Mouse (Mus musculus): ENCODE results near the gene Gla. TPM values are rescaled to one million over a fixed set of nuclear protein-coding genes. Genes with fewer than 3 reads are reported as not detected.

The Gla gene
- polyA plus RNA-seq (2015; fragmentation: Nextera tagmentation; extraction: Ambion mirVana) = 3.2 and 3.7 TPM in 2 replicates

DNA sequence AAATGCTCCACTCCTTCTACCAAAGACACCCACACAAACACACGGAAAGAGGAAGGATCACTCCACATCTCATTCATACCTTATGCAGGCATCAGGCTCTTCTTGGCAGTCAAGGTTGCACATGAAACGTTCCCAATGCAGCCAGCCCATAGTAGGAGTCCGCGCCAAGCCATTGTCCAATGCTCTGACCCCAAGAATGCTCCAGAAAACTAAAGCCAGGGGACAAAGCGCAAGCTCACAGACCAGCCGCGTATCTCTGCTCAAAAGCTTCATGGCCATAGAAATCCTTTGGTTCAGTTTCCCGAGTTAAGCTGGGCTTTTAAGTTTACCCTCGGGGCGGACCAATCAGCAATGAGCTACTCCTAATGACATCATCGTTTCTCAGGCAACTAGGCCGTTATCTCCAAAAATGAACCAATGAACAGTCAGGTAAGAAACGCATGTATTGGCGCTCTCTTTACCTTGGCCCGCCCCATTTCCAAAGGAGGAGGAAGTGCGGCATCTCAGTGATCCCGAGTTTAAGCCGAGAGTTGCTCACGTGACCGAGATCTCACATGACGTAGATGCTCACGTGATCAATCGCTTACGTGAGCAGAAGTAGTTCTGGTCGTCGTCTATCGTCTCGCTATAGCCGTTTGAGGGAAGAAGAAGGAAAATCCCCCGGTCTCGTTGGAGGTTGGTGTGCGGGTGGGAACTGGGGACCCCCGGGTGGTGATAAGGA, at the start of gene Gla, which contains the start of gene Hnrnph2:
TSS of gene Gla (minus strand) at position 467 of the 721 bp plus-strand sequence.
TSS of gene Hnrnph2 (plus strand) at position 521 of the 721 bp plus-strand sequence.
- no peaks in the 10 kb centered on the region for H3K9me3 ChIP-seq
- peak; percentile 92 for ATAC-seq (ENCODE audit: extremely low read depth, insufficient number of reproducible peaks, low FRiP score, low TSS enrichment)
- 17% methylated on average over 33 of the region's 33 CpGs for WGBS

DNA sequence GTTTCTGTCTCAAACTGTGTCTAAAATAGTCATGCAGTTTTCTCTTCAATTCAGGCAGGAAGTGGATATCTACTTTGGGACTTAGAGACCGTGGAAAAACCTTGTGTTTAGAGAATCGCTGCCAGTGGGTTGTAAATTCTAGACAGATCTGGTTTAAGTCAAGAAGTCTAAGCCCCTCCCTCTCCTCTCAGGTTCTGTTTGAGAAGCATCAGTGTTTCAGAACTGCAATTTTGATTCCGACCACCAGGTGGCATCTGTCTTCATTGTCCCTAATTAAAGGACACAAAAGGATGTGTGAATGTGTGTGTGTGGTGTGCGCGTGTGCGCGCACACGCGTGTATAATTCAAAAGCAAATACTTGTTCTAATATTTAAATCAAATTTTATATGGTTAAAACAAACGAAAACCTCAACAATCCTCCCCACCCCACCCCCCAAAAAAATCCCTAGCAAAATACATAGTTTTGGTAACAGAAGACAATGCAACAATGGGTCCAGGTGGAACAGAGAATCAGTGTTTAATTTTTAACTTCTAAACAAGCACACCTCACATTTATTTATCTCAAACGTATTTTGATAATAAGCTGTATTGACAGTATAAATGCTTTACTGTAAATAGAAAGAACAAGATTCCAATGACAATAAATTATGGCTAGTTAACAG, 47.2 kb upstream of the Gla start:
- H3K27ac ChIP-seq (replicated peaks) = no peak overlapping the region
- H3K36me3 ChIP-seq = no peaks in the 10 kb centered on the region
- no peak overlapping the region for H3K4me3 ChIP-seq
- no peak overlapping the region for H3K9ac ChIP-seq
- H3K9me3 ChIP-seq = no peaks in the 10 kb centered on the region
- 19% methylated on average over 11 of the region's 11 CpGs for WGBS
- H3K27me3 ChIP-seq (replicated peaks) = no peaks in the 10 kb centered on the region
- H3K4me1 ChIP-seq = no peaks in the 10 kb centered on the region
- ATAC-seq (ENCODE audit: extremely low read depth, insufficient number of reproducible peaks, low FRiP score, low TSS enrichment) = no peak
- H3K4me2 ChIP-seq = peak overlapping the region; percentile 24; the same call in 1 of the 2 replicates

More for the DNA sequence above, at the start of gene Gla, which contains the start of gene Hnrnph2:
- peaks cover 11% of the 10 kb centered on the region for H3K4me1 ChIP-seq
- 0 out of 2 replicates have a peak, but pooled peaks cover 2% of the 10 kb centered on the region for H3K36me3 ChIP-seq
- peak within 1 kb of the TSS; percentile 61 for H3K4me3 ChIP-seq
- no peaks in the 10 kb centered on the region for H3K27me3 ChIP-seq (replicated peaks)
- peak within 1 kb of the TSS; percentile 71 for H3K4me2 ChIP-seq
- H3K27ac ChIP-seq (replicated peaks) = peak within 1 kb of the TSS; percentile 90
- peak within 1 kb of the TSS; percentile 84 for H3K9ac ChIP-seq

DNA sequence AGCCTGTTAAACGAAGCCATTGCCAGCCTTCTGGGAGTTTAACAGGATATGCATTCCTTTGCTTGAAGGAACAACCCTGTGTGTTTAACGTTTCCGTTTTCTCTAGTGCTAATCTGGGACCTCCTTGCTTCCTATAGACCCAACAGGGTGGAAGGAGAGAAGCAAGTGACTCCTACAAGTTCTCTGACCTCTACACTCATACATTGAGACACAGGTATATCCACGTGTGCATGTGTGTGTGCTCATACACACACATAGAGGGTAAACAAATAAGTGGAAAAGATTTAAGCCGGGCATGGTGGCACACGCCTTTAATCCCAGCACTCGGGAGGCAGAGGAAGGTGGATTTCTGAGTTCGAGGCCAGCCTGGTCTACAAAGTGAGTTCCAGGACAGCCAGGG, 46.5 kb upstream of the Gla start:
- peak overlapping the region; percentile 62 for H3K27ac ChIP-seq (replicated peaks)
- WGBS = 54% methylated on average over 8 of the region's 8 CpGs
- ATAC-seq (ENCODE audit: extremely low read depth, insufficient number of reproducible peaks, low FRiP score, low TSS enrichment) = no peak

DNA sequence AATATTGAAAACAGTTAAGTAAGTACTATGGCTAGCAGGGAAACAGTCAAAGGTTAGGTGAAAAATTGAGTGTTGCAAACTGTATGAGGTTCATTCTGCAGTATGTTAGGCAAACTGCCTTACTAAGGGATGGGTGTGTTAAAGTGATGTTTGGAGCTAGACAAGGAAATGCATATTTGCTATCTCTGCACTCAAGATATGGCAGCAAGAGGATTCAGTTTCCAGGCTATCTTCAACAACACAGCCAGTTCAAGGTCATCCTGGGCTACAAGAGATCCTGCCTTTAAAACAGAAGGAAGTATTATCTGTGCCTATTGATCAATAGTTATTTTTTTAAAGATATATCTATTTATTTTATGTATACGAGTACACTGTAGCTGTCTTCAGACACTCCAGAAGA, 45.4 kb upstream of the Gla start:
- Histone ChIP-seq H3K27ac (replicated peaks) (no peak overlapping the region), H3K4me3 (no peak overlapping the region), H3K9me3 (no peaks in the 10 kb centered on the region), H3K36me3 (no peaks in the 10 kb centered on the region), H3K4me2 (no peak overlapping the region), H3K4me1 (no peaks in the 10 kb centered on the region), H3K27me3 (replicated peaks) (no peaks in the 10 kb centered on the region), H3K9ac (no peak overlapping the region)
- 79% methylated on average over 1 of the region's 1 CpGs for WGBS
- no peak for ATAC-seq (ENCODE audit: extremely low read depth, insufficient number of reproducible peaks, low FRiP score, low TSS enrichment)

More for the DNA sequence above, 46.5 kb upstream of the Gla start:
- Histone ChIP-seq H3K4me3 (no peak overlapping the region), H3K4me1 (no peaks in the 10 kb centered on the region), H3K4me2 (no peak overlapping the region), H3K9me3 (no peaks in the 10 kb centered on the region), H3K36me3 (no peaks in the 10 kb centered on the region), H3K27me3 (replicated peaks) (no peaks in the 10 kb centered on the region), H3K9ac (no peak overlapping the region)

DNA sequence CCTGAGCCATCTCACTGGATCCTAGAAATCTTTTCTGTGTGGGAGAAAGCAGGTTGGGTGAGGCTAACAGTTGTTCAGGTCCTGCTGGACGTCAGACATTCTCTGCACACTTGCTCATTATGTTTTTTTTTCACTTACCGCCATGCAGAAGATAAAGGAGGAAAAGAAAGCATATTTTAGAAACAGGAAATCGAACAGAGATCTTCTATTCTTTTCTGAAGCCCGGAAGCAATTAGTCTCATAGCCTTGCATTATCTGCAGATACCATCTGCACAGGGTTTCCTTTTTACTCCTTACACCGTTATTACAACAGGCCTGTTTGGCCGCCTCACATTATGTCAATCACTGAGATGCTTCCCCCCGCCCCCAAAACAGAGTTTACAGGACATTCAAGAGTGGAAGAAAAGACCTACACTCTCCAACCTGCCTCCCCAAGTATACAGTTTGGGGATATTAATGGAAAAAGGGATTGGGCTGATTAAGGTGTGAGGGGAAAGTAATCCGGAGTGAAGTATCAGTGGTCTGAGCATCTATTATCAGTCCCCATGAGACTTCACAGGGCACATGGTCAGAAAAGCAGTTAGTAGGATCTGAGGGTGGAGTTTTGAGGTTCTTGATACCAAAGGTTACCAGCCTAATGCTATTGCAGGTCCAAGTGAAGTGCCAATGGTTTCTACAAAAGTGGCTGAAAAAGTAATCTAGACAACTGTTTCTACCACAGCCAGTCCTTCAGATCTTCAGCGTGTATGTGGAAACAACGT, 40.3 kb upstream of the Gla start:
- H3K9ac ChIP-seq = no peak overlapping the region
- H3K4me1 ChIP-seq = no peaks in the 10 kb centered on the region
- H3K4me3 ChIP-seq = no peak overlapping the region
- H3K9me3 ChIP-seq = no peaks in the 10 kb centered on the region
- no peaks in the 10 kb centered on the region for H3K27me3 ChIP-seq (replicated peaks)
- no peak for ATAC-seq (ENCODE audit: extremely low read depth, insufficient number of reproducible peaks, low FRiP score, low TSS enrichment)
- WGBS = 52% methylated on average over 10 of the region's 10 CpGs
- H3K36me3 ChIP-seq = no peaks in the 10 kb centered on the region
- no peak overlapping the region for H3K4me2 ChIP-seq
- no peak overlapping the region for H3K27ac ChIP-seq (replicated peaks)

DNA sequence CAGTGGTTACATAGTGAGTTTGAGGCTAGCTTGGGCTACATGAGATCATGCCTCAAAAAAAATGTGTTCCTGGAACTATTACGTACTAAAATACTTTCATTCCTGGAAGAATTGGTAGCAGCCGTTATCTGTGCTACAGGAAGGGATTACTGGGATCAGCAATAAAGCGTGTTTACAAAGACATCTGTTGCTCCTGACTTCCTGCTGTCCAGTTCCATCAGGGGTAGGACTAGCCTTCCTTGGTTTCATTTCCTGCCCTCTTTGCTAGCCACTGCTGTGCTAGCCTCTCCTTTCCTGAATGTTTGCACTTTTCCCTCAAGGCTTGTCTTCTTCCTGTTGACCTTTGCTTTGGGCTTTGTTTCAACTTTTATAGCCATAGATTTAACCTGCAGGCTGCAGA, 34.9 kb upstream of the Gla start:
- 41% methylated on average over 3 of the region's 3 CpGs for WGBS

DNA sequence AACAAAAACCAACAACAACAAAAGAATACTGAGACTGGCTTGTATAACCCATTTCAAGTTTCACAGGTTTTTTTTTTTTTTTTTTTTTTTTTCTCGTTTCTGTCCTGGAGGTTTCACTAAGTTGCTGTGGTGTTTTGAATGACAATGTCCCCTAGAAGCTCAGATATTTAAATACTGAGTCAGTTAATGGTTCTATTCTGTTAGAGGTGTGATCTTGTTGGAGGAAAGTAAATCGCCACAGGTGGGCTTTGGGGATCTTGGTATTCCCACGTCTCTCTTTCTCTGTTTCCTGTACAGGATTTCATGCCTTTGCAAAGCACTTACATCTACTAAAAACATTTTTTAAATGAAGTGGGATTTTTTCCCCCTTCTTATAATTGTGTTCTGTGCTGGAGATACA, 34.2 kb upstream of the Gla start:
- Histone ChIP-seq H3K9me3 (no peaks in the 10 kb centered on the region), H3K9ac (no peak overlapping the region), H3K36me3 (no peaks in the 10 kb centered on the region), H3K4me1 (no peaks in the 10 kb centered on the region), H3K4me3 (no peak overlapping the region), H3K27ac (replicated peaks) (no peak overlapping the region), H3K27me3 (replicated peaks) (no peaks in the 10 kb centered on the region), H3K4me2 (no peak overlapping the region)
- no peak for ATAC-seq (ENCODE audit: extremely low read depth, insufficient number of reproducible peaks, low FRiP score, low TSS enrichment)
- 34% methylated on average over 3 of the region's 3 CpGs for WGBS

More for the DNA sequence above, 34.9 kb upstream of the Gla start:
- Histone ChIP-seq H3K9ac (no peak overlapping the region), H3K4me2 (no peak overlapping the region), H3K36me3 (no peaks in the 10 kb centered on the region), H3K9me3 (no peaks in the 10 kb centered on the region), H3K27me3 (replicated peaks) (no peaks in the 10 kb centered on the region), H3K4me1 (no peaks in the 10 kb centered on the region), H3K4me3 (no peak overlapping the region), H3K27ac (replicated peaks) (no peak overlapping the region)
- no peak for ATAC-seq (ENCODE audit: extremely low read depth, insufficient number of reproducible peaks, low FRiP score, low TSS enrichment)

DNA sequence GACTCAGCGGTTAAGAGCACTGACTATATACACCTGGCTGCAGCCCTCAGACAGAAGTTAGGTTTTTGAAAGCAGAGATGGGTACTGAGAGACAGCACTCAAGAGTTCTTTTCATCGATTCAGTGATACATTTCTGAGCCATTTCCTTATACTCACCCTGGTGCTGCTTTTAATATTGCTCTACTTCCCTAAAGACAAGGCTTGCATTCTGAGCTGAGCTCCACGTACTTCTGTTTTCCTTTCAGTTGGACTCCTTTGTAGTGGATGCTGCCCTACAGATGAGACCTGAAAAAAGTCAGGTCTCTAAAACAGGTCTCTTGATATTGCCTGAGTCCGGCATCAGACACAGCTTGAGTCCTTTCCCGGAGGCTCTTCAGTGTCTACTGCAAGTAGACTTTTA, 31.8 kb upstream of the Gla start:
- Histone ChIP-seq H3K27me3 (replicated peaks) (no peaks in the 10 kb centered on the region), H3K9ac (no peak overlapping the region), H3K36me3 (no peaks in the 10 kb centered on the region), H3K4me3 (no peak overlapping the region), H3K9me3 (no peaks in the 10 kb centered on the region), H3K4me1 (no peaks in the 10 kb centered on the region), H3K4me2 (no peak overlapping the region), H3K27ac (replicated peaks) (no peak overlapping the region)
- ATAC-seq (ENCODE audit: extremely low read depth, insufficient number of reproducible peaks, low FRiP score, low TSS enrichment) = no peak
- 74% methylated on average over 5 of the region's 5 CpGs for WGBS

DNA sequence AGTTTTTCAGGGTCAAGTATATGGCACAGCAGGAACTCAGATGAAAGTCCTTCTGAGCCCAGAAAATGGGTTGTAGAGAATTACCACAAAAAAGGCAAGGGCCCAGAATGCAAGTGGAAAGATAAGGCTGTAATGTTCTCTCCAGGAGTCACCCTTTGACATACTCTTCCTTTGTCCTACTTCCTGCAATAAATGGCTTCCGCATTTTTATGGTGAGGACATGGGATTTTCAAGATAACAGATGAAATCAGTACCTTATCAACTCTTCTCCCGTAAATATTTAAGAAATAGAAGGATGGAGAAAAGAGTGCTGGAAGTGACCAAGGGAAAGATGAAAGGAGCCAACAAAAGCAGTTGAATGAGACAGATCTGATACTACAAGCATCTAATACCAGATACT, 27.3 kb upstream of the Gla start:
- H3K9ac ChIP-seq = no peak overlapping the region
- 50% methylated on average over 2 of the region's 2 CpGs for WGBS
- no peak for ATAC-seq (ENCODE audit: extremely low read depth, insufficient number of reproducible peaks, low FRiP score, low TSS enrichment)

DNA sequence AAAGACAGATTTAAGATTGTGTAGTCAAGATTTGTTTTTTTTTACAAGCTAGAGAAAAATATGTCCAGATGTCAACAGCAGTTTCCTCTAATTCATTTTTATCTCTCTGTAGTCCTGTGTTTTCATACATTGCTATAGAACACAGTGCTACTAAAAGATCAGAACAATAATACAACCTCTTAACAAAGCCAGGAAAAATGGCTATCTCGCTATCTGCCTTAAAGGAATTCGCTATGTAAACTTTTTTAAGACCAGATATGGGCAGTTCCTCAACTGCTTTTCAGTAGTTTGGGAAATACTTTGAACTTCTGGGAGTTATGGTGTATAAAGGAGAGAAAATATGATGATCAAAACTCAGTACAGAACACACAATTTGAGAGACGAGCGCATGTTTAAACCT, 22.4 kb upstream of the Gla start:
- no peak for ATAC-seq (ENCODE audit: extremely low read depth, insufficient number of reproducible peaks, low FRiP score, low TSS enrichment)
- no peaks in the 10 kb centered on the region for H3K4me1 ChIP-seq
- no peak overlapping the region for H3K9ac ChIP-seq
- no peak overlapping the region for H3K4me3 ChIP-seq
- H3K27ac ChIP-seq (replicated peaks) = no peak overlapping the region
- 67% methylated on average over 4 of the region's 4 CpGs for WGBS
- H3K36me3 ChIP-seq = no peaks in the 10 kb centered on the region
- no peak overlapping the region for H3K4me2 ChIP-seq
- no peaks in the 10 kb centered on the region for H3K27me3 ChIP-seq (replicated peaks)
- no peaks in the 10 kb centered on the region for H3K9me3 ChIP-seq

More for the DNA sequence above, 27.3 kb upstream of the Gla start:
- H3K9me3 ChIP-seq = no peaks in the 10 kb centered on the region
- H3K4me3 ChIP-seq = no peak overlapping the region
- no peak overlapping the region for H3K27ac ChIP-seq (replicated peaks)
- no peaks in the 10 kb centered on the region for H3K4me1 ChIP-seq
- no peaks in the 10 kb centered on the region for H3K27me3 ChIP-seq (replicated peaks)
- H3K36me3 ChIP-seq = no peaks in the 10 kb centered on the region
- H3K4me2 ChIP-seq = no peak overlapping the region

DNA sequence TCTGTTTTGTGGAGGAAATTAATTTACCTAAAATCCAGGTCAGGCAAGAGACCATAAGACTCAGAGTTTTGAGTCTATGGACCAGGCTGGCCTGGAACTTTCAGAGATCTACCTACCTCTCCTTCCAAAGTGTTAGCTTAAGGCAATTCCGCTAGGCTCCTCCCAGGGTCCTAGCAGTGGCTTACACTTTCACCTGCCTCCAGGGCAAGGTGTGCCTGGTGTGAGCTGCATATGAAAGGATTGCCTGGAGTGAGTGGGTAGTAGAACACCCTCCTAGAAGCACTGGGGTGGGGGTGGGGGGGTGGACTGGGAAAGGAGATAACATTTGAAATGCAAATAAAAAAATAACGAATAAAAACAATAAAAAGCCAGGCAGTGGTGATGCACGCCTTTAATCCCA, 20.8 kb upstream of the Gla start:
- H3K4me2 ChIP-seq = no peak overlapping the region
- H3K9me3 ChIP-seq = no peaks in the 10 kb centered on the region
- no peak overlapping the region for H3K27ac ChIP-seq (replicated peaks)
- H3K4me3 ChIP-seq = no peak overlapping the region
- WGBS = 60% methylated on average over 3 of the region's 3 CpGs
- H3K9ac ChIP-seq = no peak overlapping the region
- H3K36me3 ChIP-seq = no peaks in the 10 kb centered on the region
- H3K27me3 ChIP-seq (replicated peaks) = no peaks in the 10 kb centered on the region
- no peak for ATAC-seq (ENCODE audit: extremely low read depth, insufficient number of reproducible peaks, low FRiP score, low TSS enrichment)
- no peaks in the 10 kb centered on the region for H3K4me1 ChIP-seq

Data from heart, embryonic 13.5 days (tissue).